ENCODE assay signal across 26 mouse cellular contexts in the genomic region with DNA sequence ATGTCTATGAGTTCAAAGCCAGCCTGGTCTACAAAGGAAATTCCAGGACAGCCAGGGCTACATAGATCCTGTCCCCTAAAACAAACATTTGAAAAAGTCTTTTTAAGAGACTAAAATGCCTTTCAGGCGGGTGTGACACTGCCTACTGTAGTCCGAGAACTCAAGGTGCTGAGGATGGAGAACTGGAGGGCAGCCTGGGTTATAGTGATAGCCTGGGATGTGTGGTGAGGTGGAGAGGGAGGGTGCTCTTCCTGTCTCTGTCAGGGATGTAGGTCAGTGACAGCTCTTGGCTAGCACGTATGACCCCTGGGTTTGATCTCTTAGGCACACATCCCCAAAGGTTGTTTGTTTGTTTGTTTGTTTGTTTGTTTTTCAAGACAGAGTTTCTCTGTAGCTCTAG. TPM values are rescaled to one million over a fixed set of nuclear protein-coding genes. Genes with fewer than 3 reads are reported as not detected.
"Had no signal": no experiment of that assay in that cellular context is flagged by ENCODE, and none has a peak within 500 bp of the region (broad histone marks: within the 10 kb centered on the region; RNA-seq: fewer than 3 reads in every experiment).

No protein-coding gene starts in this region.

- ATAC-seq: intestine, postnatal 0 days had no signal

- H3K9me3 ChIP-seq: lung, embryonic 15.5 days; megakaryocyte, embryonic 14.5 days had no signal

- H3K4me2 ChIP-seq: lung, embryonic 15.5 days; midbrain, embryonic 11.5 days had no signal

- DNase-seq: layer of hippocampus, postnatal 36 days; lung, adult 18-20 months; lung, postnatal 36 days; midbrain, embryonic 14.5 days; thymus, postnatal 36 days had no signal

- H3K4me3 ChIP-seq: left cerebral cortex, adult 2 months; lung, embryonic 15.5 days; megakaryocyte, embryonic 14.5 days had no signal

- H3K9ac ChIP-seq: lung, embryonic 15.5 days had no signal

- H3K27me3 ChIP-seq: lung, embryonic 15.5 days had no signal

- H3K27ac ChIP-seq: kidney, postnatal 0 days; left cerebral cortex, adult 2 months; lung, embryonic 15.5 days had no signal

RNA-seq across cellular contexts. Expression of gene Gm10842, which starts 2.6 kb away (rescaled TPM):
- total RNA-seq: layer of hippocampus, adult 8-10 months; layer of hippocampus, postnatal 10 days; layer of hippocampus, postnatal 36 days; left cerebral cortex, adult 2 months; left cerebral cortex, postnatal 10 days; left cerebral cortex, postnatal 36 days; midbrain, postnatal 0 days had no signal
- polyA plus RNA-seq: intestine, embryonic 14.5 days; intestine, postnatal 0 days; kidney, adult 2 months; kidney, embryonic 14.5 days; kidney, postnatal 0 days; large intestine, adult 2 months; limb, embryonic 11.5 days; limb, embryonic 14.5 days; lung, embryonic 15.5 days; midbrain, embryonic 11.5 days; midbrain, embryonic 14.5 days; midbrain, postnatal 0 days; neural tube, embryonic 11.5 days; neural tube, embryonic 14.5 days; small intestine, adult 2 months; spleen, adult 2 months had no signal
